13 mouse cellular contexts compared by ENCODE assay signal in the genomic region with DNA sequence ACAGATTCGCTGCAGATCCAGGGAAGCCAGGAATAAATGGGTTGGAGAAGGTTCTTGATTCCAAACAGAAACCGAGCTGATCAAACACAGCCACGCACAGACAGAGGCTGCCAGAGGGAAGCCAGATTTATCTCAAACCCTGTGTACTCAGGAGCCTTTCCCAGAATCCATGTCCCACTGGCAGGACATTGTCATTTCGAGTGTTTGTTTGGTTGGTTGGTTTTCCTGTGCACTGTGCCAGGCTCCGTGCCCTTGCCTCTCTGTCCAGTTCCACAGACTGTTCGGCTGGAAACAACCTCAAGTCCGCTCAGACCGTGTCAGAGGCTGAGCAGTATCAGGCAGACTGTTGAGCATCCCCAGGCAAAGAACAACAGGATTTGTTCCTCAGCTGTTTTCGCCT. TPM values are rescaled to one million over a fixed set of nuclear protein-coding genes. Genes with fewer than 3 reads are reported as not detected.
"Had no signal": no experiment of that assay in that cellular context is flagged by ENCODE, and none has a peak within 500 bp of the region (broad histone marks: within the 10 kb centered on the region; RNA-seq: fewer than 3 reads in every experiment).

No protein-coding gene starts in this region.

- ATAC-seq: lung, postnatal 0 days; midbrain, embryonic 13.5 days; midbrain, embryonic 15.5 days had no signal

- DNase-seq: lung, adult 2 months; lung, postnatal 14 days; lung, postnatal 36 days; right cerebral cortex, postnatal 14 days; thymus, adult 2 months; thymus, postnatal 25 days; thymus, postnatal 4 days had no signal

RNA-seq across cellular contexts. Expression of a gene that starts 51.4 kb away (rescaled TPM):
- total RNA-seq: megakaryocyte progenitor cell, adult 5-6 weeks; monocyte, adult 5-6 weeks; neutrophil, adult 5-6 weeks had no signal
